Mouse (Mus musculus) MEL (cell line): ENCODE measurements at regions not wholly inside any gene's neighbourhood (a gene's known extent, or its start where the extent isn't known, plus 50 kb on each side); places are given as distances from the start of the nearest gene placed in this dataset.

Experiments
- BHLHE40 ChIP-seq: IDR thresholded peaks from 2 replicates; pipeline ENCODE4 v1.6.1; 2012; ENCODE audit warnings: low read depth, mild to moderate bottlenecking, inconsistent platforms, low read length, improper control_type of control experiment, borderline replicate concordance
- CHD2 ChIP-seq: IDR thresholded peaks from 2 replicates; pipeline ENCODE4 v1.6.1; 2011; ENCODE audit warnings: low read length, improper control_type of control experiment
- CTCF ChIP-seq, 3 experiments: IDR thresholded peaks in 2 of 3; conservative IDR thresholded peaks in 1 of 3; 2 replicates each; pipeline ENCODE4 v1.5.1; 2011 to 2012; ENCODE audit warnings: low read length in 3 of 3, low read depth in 2 of 3, mild to moderate bottlenecking in 2 of 3, improper control_type of control experiment in 1 of 3, inconsistent platforms in 1 of 3, mixed read lengths in 1 of 3, moderate library complexity in 1 of 3; ENCODE audit not compliant: control insufficient read depth in 1 of 3, insufficient read depth in 1 of 3, poor library complexity in 1 of 3, severe bottlenecking in 1 of 3
- GABPA ChIP-seq: IDR thresholded peaks from 2 replicates; pipeline ENCODE4 v1.6.1; 2012; ENCODE audit warnings: low read depth, mild to moderate bottlenecking, inconsistent platforms, low read length, improper control_type of control experiment, moderate library complexity
- GATA1 ChIP-seq: IDR thresholded peaks from 2 replicates; pipeline ENCODE4 v1.6.1; 2011; ENCODE audit warnings: low read depth, low read length, improper control_type of control experiment
- TBP ChIP-seq: IDR thresholded peaks from 2 replicates; pipeline ENCODE4 v1.8.0; 2011; ENCODE audit warnings: low read depth, low read length, improper control_type of control experiment
- TCF12 ChIP-seq: IDR thresholded peaks from 2 replicates; pipeline ENCODE4 v1.6.1; 2014; ENCODE audit warnings: low read depth, mild to moderate bottlenecking, inconsistent platforms, low read length, improper control_type of control experiment, moderate library complexity
- UBTF ChIP-seq: IDR thresholded peaks from 2 replicates; pipeline ENCODE4 v1.6.1; 2012; ENCODE audit warnings: low read depth, mild to moderate bottlenecking, inconsistent platforms, low read length, improper control_type of control experiment, moderate library complexity, borderline replicate concordance; ENCODE audit not compliant: insufficient read depth

- TF ChIP-seq TCF12 (no peak), GABPA (no peak), CHD2 (no peak), CTCF (IDR thresholded peaks at IDR 0.05 in 2 of 3, conservative IDR thresholded peaks at IDR 0.05 in 1 of 3; ENCODE audit: control insufficient read depth in 1 of 3, insufficient read depth in 1 of 3, low read depth in 2 of 3, low read length in 3 of 3, poor library complexity in 1 of 3, severe bottlenecking in 1 of 3) (no peak), UBTF (no peak), TBP (no peak), BHLHE40 (no peak), GATA1 (no peak)
Measured at GRCm38 (mm10) chr1:121745181-121745580, 177.4 kb upstream of the Ddx18 start.
